Mouse (Mus musculus): ENCODE data around the gene Zfp292. TPM values are rescaled to one million over a fixed set of nuclear protein-coding genes. Genes with fewer than 3 reads are reported as not detected.
"Not testable (repeated sequence)": the region's sequence is repeated elsewhere in the genome, so short reads cannot be mapped to it uniquely, and the experiment has no call there.

Zfp292 gene
- 22.1 and 26.5 TPM in 2 replicates for polyA plus RNA-seq (2016; fragmentation: Nextera tagmentation; extraction: Ambion mirVana)

DNA sequence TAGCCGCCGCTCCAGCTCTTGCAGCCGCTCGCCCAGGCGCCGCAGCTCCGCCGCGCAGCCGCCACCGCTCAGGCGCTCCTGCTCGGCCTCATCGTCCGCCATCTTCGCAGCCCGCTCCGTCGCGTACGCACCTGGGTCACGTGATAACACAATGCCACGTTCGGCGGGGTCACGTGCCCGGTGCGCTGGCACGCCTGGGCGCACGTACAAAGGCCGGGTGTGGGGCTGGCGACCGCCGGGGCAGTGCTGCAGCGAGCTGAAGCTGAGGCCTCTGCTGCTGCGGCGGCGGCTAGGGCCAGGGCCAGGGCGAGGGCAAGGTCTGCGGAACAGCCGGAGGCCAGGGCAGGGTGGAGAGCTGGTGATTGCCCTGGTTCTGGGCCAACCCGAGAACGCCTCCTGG, at the start of gene Zfp292:
Gene Zfp292 (minus strand): TSS at position 143 of the 400 bp plus-strand sequence.
- Histone ChIP-seq H3K36me3 (peaks cover 34% of the 10 kb centered on the region), H3K27me3 (ENCODE audit: low read depth, poor library complexity, severe bottlenecking) (0 out of 2 replicates have a peak, but pooled peaks cover under 1% of the 10 kb centered on the region), H3K4me1 (peaks cover 40% of the 10 kb centered on the region), H3K4me3 (peak within 1 kb of the TSS; percentile 90), H3K9me3 (replicated peaks) (peaks cover 12% of the 10 kb centered on the region; the same call in 1 of the 2 replicates), H3K27ac (replicated peaks) (peak within 1 kb of the TSS; percentile 100)
- WGBS: under 1% methylated on average over 44 of the region's 44 CpGs
- peak; percentile 95 for DNase-seq (ENCODE audit: low spot score)

DNA sequence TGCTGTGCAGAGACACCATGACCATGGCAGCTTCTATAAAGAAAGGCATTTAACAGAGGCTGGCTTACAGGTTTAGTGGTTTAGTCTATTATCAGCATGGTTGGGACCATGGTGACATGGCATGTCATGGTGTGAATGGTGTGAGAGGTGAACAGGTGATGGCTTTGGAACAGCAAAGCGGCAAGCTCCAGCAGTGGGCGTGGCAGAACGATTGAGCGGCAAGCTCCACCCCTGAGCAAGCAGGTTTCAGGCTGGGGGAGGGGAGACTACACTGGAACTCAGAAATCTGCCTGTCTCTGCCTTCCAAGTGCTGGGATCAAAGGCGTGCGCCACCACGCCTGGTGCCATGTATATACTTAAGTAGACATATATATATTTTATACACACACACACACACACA, 45.6 kb upstream of the Zfp292 start:
- H3K27me3 ChIP-seq (ENCODE audit: low read depth, poor library complexity, severe bottlenecking); H3K27ac ChIP-seq (replicated peaks); DNase-seq (ENCODE audit: low spot score); H3K36me3 ChIP-seq; H3K4me1 ChIP-seq; H3K4me3 ChIP-seq; H3K9me3 ChIP-seq (replicated peaks): not testable (repeated sequence)
- 76% methylated on average over 7 of the region's 7 CpGs for WGBS

DNA sequence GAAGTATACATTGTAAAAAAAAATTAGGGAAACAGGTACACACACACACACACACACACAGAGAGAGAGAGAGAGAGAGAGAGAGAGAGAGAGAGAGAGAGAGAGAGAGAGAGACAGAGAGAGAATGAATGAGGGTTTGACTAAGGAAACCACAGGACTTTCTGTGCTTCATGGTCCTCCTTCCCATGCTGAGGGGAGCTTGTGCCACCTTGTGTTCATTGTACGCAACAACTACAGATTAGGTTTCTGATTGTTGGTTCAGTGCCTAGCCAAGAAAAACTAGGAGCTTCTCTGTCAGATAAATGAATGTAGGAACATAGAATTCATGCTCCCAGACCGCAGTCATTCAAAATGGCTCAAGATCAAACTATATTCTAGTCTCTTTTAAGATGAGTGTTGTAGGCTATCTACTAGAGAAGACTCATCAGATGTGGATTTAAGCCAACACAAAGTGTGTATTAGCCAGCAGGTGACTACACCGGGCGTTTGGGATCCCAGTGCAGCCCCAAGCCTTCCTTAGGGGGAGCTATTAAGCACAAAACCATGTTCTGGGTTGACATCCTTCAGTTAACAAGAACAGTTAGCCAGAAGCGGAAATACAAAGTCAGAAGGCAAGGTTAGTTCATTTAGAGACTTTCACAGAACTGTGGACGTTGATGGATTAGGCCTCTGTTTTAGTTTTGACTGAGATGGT, 39.6 kb upstream of the Zfp292 start:
- WGBS: 71% methylated on average over 6 of the region's 6 CpGs

DNA sequence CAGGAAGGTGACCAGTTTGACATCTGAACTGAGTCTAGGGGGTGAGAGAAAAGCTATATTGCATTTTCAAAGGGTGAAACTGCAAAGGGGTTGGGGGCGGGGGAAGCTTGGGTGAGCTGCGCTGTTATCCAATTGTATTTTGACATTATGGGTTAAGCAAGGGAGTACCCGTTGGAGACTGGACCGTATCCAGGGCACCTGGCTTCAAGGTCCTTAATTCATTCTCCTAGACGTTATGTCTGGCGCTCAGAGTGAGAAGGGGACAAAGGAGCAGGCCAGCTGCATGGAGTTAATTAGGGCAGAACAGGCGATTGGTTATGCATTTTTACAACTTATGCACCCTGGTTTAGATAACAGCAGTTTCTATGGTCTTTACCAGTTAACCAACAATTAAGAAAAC, 34.6 kb upstream of the Zfp292 start:
- H3K36me3 ChIP-seq: no peaks in the 10 kb centered on the region
- DNase-seq (ENCODE audit: low spot score): no peak
- no peaks in the 10 kb centered on the region for H3K27me3 ChIP-seq (ENCODE audit: low read depth, poor library complexity, severe bottlenecking)
- no peak overlapping the region for H3K4me3 ChIP-seq
- no peaks in the 10 kb centered on the region for H3K9me3 ChIP-seq (replicated peaks)
- no peak overlapping the region for H3K27ac ChIP-seq (replicated peaks)
- no peaks in the 10 kb centered on the region for H3K4me1 ChIP-seq
- WGBS: 68% methylated on average over 7 of the region's 7 CpGs

More for the DNA sequence above, 39.6 kb upstream of the Zfp292 start:
- DNase-seq (ENCODE audit: low spot score): peak; percentile 18
- no peak overlapping the region for H3K27ac ChIP-seq (replicated peaks)
- H3K36me3 ChIP-seq: no peaks in the 10 kb centered on the region
- H3K4me1 ChIP-seq: no peaks in the 10 kb centered on the region
- H3K27me3 ChIP-seq (ENCODE audit: low read depth, poor library complexity, severe bottlenecking): no peaks in the 10 kb centered on the region
- no peak overlapping the region for H3K4me3 ChIP-seq
- no peaks in the 10 kb centered on the region for H3K9me3 ChIP-seq (replicated peaks)

DNA sequence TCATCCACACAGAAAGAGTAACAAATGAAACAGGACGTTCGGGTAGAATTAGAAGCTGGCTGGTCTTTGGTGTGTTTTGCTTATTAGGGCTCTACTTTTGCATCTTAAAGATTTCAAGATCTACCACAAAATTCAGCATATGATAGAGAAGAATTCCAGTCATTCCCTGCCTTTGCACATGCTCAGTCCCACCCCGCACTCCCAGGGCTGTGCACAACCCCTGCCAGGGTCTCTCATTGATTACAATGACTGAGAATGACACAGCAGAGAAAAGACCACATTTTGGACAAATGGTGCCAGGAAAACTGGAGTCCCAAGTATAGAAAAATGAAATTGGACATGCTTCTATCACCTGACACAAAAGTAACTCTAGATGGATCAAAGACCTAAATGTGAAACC, 29.4 kb upstream of the Zfp292 start:
- H3K4me3 ChIP-seq: no peak overlapping the region
- no peaks in the 10 kb centered on the region for H3K27me3 ChIP-seq (ENCODE audit: low read depth, poor library complexity, severe bottlenecking)
- DNase-seq (ENCODE audit: low spot score): no peak
- no peaks in the 10 kb centered on the region for H3K36me3 ChIP-seq
- H3K27ac ChIP-seq (replicated peaks): no peak overlapping the region
- 90% methylated on average over 3 of the region's 3 CpGs for WGBS
- H3K9me3 ChIP-seq (replicated peaks): no peaks in the 10 kb centered on the region
- no peaks in the 10 kb centered on the region for H3K4me1 ChIP-seq

DNA sequence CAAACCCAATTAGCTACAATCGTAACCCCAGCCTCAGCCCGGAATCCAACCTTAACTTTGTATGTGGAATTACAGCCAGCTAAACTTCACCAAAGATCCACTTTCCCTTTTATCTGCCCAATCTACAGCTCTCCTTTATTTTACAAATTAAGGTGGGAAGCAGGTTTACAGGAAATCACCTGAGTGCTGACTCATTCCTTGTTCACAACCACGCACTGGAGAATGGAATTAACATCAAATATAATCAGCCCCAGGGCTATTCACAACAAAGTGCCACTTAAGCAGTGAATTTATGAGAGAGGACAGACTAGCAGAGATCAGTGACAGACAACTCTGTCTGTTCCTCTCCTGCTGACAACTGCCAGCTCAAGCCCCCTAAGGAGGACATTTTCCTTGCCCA, 28.6 kb upstream of the Zfp292 start:
- Histone ChIP-seq H3K27me3 (ENCODE audit: low read depth, poor library complexity, severe bottlenecking) (no peaks in the 10 kb centered on the region), H3K4me1 (no peaks in the 10 kb centered on the region), H3K4me3 (no peak overlapping the region), H3K36me3 (no peaks in the 10 kb centered on the region), H3K27ac (replicated peaks) (no peak overlapping the region), H3K9me3 (replicated peaks) (no peaks in the 10 kb centered on the region)
- DNase-seq (ENCODE audit: low spot score): no peak
- WGBS: 79% methylated on average over 3 of the region's 3 CpGs

DNA sequence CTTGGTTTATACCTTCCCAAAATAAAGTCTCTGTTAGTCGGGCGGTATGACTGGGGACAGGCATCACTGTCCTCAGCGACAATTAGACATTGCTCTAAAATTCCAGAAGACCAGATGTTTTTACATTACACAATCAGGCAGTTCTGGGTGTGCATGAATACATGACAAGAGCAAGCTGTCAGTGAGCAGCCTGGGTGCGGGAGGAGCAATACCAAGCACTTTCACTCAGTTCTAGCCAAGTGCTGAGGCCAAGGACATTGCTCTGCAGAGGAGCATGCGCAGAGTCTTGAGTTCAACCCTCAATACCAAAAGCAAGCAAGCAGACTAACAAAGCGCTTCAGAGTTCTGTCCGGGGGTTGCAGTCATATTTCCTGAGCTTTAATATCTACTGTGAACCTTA, 25.4 kb upstream of the Zfp292 start:
- Histone ChIP-seq H3K4me1 (no peaks in the 10 kb centered on the region), H3K36me3 (no peaks in the 10 kb centered on the region), H3K9me3 (replicated peaks) (no peaks in the 10 kb centered on the region), H3K4me3 (no peak overlapping the region), H3K27ac (replicated peaks) (no peak overlapping the region), H3K27me3 (ENCODE audit: low read depth, poor library complexity, severe bottlenecking) (no peaks in the 10 kb centered on the region)
- no peak for DNase-seq (ENCODE audit: low spot score)
- 96% methylated on average over 7 of the region's 7 CpGs for WGBS

DNA sequence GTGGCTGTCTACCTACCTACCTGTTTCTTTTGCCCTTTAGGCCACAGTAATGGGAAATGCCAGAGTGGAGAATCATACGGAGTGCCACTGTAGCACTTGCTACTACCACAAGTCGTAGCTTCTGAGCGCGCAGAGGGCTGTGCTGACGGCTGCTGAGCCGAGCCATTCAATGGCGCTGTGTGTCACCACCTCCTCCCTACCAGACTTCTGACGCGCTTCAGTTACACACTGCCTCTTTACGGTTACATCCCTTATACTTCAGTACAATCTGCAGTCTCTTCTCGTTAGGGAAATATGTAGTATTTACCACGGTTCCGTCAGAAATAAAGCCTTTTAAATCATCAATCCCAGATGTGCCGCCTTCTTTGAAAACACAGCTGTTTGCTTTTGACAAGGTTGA, 24.3 kb upstream of the Zfp292 start:
- Histone ChIP-seq H3K36me3 (no peaks in the 10 kb centered on the region), H3K27me3 (ENCODE audit: low read depth, poor library complexity, severe bottlenecking) (no peaks in the 10 kb centered on the region), H3K27ac (replicated peaks) (no peak overlapping the region), H3K9me3 (replicated peaks) (no peaks in the 10 kb centered on the region), H3K4me1 (no peaks in the 10 kb centered on the region), H3K4me3 (no peak overlapping the region)
- no peak for DNase-seq (ENCODE audit: low spot score)
- WGBS: 51% methylated on average over 14 of the region's 14 CpGs

DNA sequence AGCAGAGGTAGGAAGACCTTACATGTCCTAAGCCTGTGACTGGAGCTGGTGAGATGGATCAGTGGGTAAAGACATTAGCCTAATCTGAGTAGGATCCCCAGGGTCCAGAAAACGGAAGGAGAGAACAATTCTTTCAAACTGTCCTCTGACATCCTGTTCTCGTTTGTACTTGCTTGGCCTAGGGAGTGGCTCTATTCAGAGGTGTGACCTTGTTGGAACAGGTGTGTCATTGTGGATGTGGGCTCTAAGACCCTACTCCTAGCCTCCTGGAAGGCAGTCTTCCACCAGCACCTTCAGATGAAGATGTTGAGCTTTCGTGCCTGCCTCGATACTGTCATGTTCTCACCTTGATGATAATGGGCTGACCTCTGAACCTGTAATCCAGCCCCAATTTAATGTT, 23.4 kb upstream of the Zfp292 start:
- Histone ChIP-seq H3K27me3 (ENCODE audit: low read depth, poor library complexity, severe bottlenecking) (no peaks in the 10 kb centered on the region), H3K4me3 (no peak overlapping the region), H3K27ac (replicated peaks) (no peak overlapping the region), H3K9me3 (replicated peaks) (no peaks in the 10 kb centered on the region), H3K4me1 (no peaks in the 10 kb centered on the region), H3K36me3 (no peaks in the 10 kb centered on the region)
- DNase-seq (ENCODE audit: low spot score): no peak
- 79% methylated on average over 4 of the region's 4 CpGs for WGBS

DNA sequence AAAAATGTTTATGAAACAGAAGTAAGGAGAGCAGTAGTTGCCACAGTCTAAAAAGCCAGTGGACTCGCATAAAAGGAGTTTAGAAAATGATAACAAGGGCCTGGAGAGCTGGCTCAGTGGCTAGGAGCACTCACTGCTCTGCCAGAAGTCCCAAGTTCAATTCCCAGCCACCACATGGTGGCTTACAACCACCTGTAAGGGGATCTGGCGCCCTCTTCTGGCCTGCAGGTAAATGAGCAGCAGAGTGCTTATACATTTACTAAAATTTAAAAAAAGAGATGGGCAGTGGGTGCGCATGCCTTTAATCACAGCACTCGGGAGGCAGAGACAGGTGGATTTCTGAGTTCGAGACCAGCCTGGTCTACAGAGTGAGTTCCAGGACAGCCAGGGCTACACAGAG, 22.6 kb upstream of the Zfp292 start:
- Histone ChIP-seq H3K27me3 (ENCODE audit: low read depth, poor library complexity, severe bottlenecking) (no peaks in the 10 kb centered on the region), H3K36me3 (no peaks in the 10 kb centered on the region), H3K9me3 (replicated peaks) (no peaks in the 10 kb centered on the region), H3K4me1 (no peaks in the 10 kb centered on the region), H3K27ac (replicated peaks) (no peak overlapping the region), H3K4me3 (no peak overlapping the region)
- DNase-seq (ENCODE audit: low spot score): no peak
- WGBS: 62% methylated on average over 5 of the region's 5 CpGs

DNA sequence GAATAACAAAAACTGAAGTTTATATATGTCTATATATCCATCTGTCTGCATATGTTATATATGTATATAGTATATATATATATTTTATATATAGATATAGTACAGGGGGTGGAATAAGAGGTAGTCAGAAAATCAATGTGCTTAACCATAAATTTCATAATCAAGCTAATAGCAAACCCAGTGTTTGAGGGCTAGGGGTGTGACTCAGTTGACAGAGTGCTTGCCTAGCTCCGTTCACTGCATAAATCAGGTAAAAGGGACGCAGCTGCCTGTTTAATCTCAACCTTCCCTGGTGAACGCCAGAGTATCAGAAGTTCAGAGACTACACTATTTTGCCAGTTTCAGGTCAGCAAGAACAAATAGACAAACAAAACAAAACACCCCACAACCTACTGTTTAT, 18.8 kb upstream of the Zfp292 start:
- not testable (repeated sequence) for H3K4me3 ChIP-seq; H3K36me3 ChIP-seq; H3K27me3 ChIP-seq (ENCODE audit: low read depth, poor library complexity, severe bottlenecking); H3K9me3 ChIP-seq (replicated peaks); H3K27ac ChIP-seq (replicated peaks); DNase-seq (ENCODE audit: low spot score); H3K4me1 ChIP-seq
- WGBS: 81% methylated on average over 3 of the region's 3 CpGs

DNA sequence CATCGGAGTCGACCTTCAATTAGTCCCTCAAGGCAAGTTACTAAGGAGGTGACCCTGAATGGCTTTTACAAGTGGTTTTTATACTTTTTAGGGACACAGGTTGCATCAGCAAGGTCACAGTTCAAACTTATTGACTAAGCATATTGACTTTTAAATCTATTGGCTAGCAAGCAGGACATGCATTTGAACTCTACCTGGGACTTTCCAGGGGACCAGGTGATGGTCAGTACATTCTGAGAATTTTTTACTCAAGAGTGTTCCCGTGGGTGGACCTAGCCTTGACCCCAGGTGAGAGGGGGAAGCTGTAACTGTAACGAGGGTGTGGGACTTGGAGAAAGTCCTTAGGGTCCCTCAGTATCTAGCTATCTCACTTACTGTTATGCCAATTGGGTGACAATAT, 18.4 kb upstream of the Zfp292 start:
- no peak overlapping the region for H3K4me3 ChIP-seq
- no peaks in the 10 kb centered on the region for H3K27me3 ChIP-seq (ENCODE audit: low read depth, poor library complexity, severe bottlenecking)
- no peak overlapping the region for H3K27ac ChIP-seq (replicated peaks)
- 79% methylated on average over 4 of the region's 4 CpGs for WGBS
- DNase-seq (ENCODE audit: low spot score): no peak
- no peaks in the 10 kb centered on the region for H3K36me3 ChIP-seq
- no peaks in the 10 kb centered on the region for H3K9me3 ChIP-seq (replicated peaks)
- H3K4me1 ChIP-seq: peaks cover 5% of the 10 kb centered on the region; the same call in 1 of the 2 replicates

DNA sequence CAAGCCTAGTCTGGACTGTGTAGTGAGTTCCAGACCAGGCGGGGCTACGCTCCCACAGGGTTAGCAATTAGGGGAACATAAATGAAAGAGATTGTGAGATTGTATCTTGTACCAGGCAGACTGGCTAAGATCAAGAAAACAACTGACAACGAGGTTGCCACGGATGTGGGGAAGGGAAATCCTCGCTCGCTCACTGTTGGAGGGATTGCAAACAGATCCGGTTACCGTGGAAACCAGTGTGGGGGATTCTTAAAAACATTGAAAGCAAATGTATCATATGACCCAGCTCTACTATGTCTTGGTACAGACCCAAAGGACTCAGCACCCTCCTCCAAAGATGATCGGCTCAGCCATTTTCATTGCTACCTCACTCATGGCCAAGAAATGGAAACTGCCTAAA, 17.4 kb upstream of the Zfp292 start:
- H3K36me3 ChIP-seq: no peaks in the 10 kb centered on the region
- no peak overlapping the region for H3K27ac ChIP-seq (replicated peaks)
- WGBS: 63% methylated on average over 9 of the region's 9 CpGs
- no peaks in the 10 kb centered on the region for H3K9me3 ChIP-seq (replicated peaks)
- H3K27me3 ChIP-seq (ENCODE audit: low read depth, poor library complexity, severe bottlenecking): no peaks in the 10 kb centered on the region
- no peak for DNase-seq (ENCODE audit: low spot score)
- no peak overlapping the region for H3K4me3 ChIP-seq
- H3K4me1 ChIP-seq: peaks cover 5% of the 10 kb centered on the region; the same call in 1 of the 2 replicates
